Mouse (Mus musculus): ENCODE measurements at regions not wholly inside any gene's neighbourhood (a gene's known extent, or its start where the extent isn't known, plus 50 kb on each side); places are given as distances from the start of the nearest gene placed in this dataset.

DNA sequence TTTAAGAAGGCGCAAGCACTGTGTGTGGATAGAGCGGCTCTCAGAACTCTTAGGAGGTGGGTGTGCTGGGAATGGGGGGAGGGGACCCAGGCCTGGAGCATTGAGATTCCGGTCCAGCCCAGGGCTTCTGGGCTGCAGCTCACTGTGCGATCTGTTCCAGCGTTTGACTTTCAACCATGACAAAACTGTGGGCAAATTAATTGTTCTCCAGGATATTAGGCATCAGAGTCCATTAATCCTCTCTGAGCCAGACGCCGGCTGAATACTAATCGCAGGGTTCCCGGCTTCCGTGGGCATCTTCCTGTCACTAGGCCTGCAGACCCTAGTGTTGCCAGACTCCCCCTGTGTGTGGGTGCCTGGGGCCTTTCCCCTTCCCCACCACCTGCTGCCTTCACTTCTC is 73.3 kb upstream of the Gm26897 start:
- no peak for TF ChIP-seq CTCF (IDR thresholded peaks at IDR 0.05; ENCODE audit: extremely low read depth, insufficient read length, insufficient replicate concordance, low read depth, low read length)
- no peak for TF ChIP-seq POLR2A (IDR thresholded peaks at IDR 0.05; ENCODE audit: low read depth, low read length)

Data from small intestine, adult 2 months (tissue).